Mouse (Mus musculus) midbrain, embryonic 13.5 days (tissue): Measurements from ENCODE around the gene Rbfox3. TPM values are rescaled to one million over a fixed set of nuclear protein-coding genes. Genes with fewer than 3 reads are reported as not detected.
"Not testable (repeated sequence)": the region's sequence is repeated elsewhere in the genome, so short reads cannot be mapped to it uniquely, and the experiment has no call there.

Source experiments
- ATAC-seq: fragments of 200-750 bp; cut with Nextera tagmentation; 2 replicates; pipeline ENCODE4 v1.8.0; 2017; ENCODE audit warnings: mild to moderate bottlenecking, moderate TSS enrichment, moderate library complexity
- H3K27ac ChIP-seq: fragments of 300-500 bp; sonication (generic); 2 replicates; pipeline ENCODE4 v1.5.1; 2015; ENCODE audit warnings: inconsistent platforms, mild to moderate bottlenecking, moderate library complexity
- H3K27me3 ChIP-seq: fragments of 300-500 bp; sonication (generic); 2 replicates; pipeline ENCODE4 v1.6.1; 2015; ENCODE audit warnings: mild to moderate bottlenecking, inconsistent platforms
- H3K36me3 ChIP-seq: fragments of 300-500 bp; sonication (generic); 2 replicates; pipeline ENCODE4 v1.6.1; 2015; ENCODE audit warnings: mild to moderate bottlenecking, inconsistent platforms
- H3K4me1 ChIP-seq: fragments of 300-500 bp; sonication (generic); replicated peaks from 2 replicates; pipeline ENCODE4 v1.6.1; 2015; ENCODE audit warnings: inconsistent platforms
- H3K4me2 ChIP-seq: fragments of 300-500 bp; sonication (generic); replicated peaks from 2 replicates; pipeline ENCODE4 v1.6.1; 2015; ENCODE audit warnings: moderate library complexity, mild to moderate bottlenecking, inconsistent platforms
- H3K4me3 ChIP-seq: fragments of 300-500 bp; sonication (generic); replicated peaks from 2 replicates; pipeline ENCODE4 v1.5.1; 2015; ENCODE audit warnings: mild to moderate bottlenecking, inconsistent platforms
- H3K9ac ChIP-seq: fragments of 300-500 bp; sonication (generic); replicated peaks from 2 replicates; pipeline ENCODE4 v1.6.1; 2015; ENCODE audit warnings: mild to moderate bottlenecking, inconsistent platforms
- H3K9me3 ChIP-seq: fragments of 300-500 bp; sonication (generic); 2 replicates; pipeline ENCODE4 v1.6.1; 2016; ENCODE audit warnings: mild to moderate bottlenecking, inconsistent platforms
- WGBS: fragments of 180-500 bp; shearing (Covaris S2); methylation state at CpG from one replicate; pipeline ENCODE4 v1.1.7; 2015; 5-methylcytosine and 5-hydroxymethylcytosine counted together
- polyA plus RNA-seq: library from polyadenylated mRNA; unstranded; fragments of >200 nt; fragmentation: Nextera tagmentation; extraction: Ambion mirVana; gene quantifications from 2 replicates; pipeline ENCODE4 v1.2.1, GENCODE M21; 2015

The Rbfox3 gene
- polyA plus RNA-seq, 1 experiment from 2014 or later, result 29.9 TPM

DNA sequence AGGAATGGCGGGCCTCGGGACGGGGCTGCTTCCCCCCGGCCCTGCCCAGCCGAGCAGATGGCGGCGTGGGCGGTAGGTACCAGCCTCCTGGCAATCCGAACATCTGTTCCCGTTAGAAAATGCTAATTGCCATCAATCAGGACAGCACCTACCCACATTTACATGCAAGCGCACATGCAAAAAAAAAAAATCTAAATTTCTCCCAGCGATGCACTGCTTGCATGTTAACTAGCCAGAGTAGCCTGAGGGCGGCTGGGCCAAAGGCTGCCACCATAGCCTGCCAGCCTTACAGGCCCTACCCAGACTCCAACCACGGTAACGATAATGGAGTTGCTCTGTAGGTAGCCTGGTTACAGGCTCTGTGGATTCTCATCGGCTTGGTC lies 117.8 kb downstream of the Rbfox3 start:
- no peaks in the 10 kb centered on the region for H3K36me3 ChIP-seq
- peak overlapping the region; percentile 48; the same call in 1 of the 2 replicates for H3K9ac ChIP-seq
- peaks cover 54% of the 10 kb centered on the region for H3K4me1 ChIP-seq
- 27% methylated on average over 16 of the region's 16 CpGs for WGBS
- H3K4me2 ChIP-seq, result 0 out of 2 replicates have a peak overlapping the region, but pooled peaks have one; percentile 5
- no peaks in the 10 kb centered on the region for H3K9me3 ChIP-seq
- H3K4me3 ChIP-seq, result no peak overlapping the region
- ATAC-seq, result peak; percentile 84
- H3K27ac ChIP-seq, result peak overlapping the region; percentile 98
- no peaks in the 10 kb centered on the region for H3K27me3 ChIP-seq

DNA sequence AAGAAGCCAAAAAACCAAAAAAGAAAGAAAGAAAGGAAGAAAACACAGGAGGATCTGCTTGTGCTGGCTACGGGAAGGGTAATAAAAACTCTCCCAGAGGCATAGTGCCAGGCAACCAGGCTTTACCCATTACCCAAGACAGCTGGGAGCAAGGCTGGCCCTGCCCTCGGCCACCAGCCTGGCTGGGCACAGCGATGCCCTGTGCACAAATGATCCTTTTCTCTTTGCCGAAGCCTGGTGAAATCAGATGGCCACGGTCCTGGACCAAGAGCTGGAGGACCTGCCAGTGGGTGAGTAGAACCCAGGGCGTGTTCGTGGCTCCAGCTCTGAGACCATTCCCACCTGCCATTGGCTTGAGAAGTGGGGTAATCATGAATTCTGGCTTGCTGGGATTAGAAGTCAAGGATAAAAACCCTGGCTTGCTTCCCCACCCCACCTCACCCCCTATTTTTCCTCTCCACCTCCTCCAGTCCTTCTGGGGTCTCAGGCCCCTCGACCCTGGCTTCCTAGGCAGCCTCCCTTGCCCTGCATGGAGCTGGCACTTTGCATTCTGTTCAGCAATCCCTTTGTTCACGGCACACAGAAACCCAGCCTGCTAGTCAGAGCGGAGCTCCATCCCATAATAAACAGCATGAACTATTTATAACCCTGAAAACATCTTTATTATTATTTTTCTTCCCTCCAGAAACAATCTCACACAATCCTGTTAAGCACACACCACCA lies 118.3 kb downstream of the Rbfox3 start:
- H3K27me3 ChIP-seq, result no peaks in the 10 kb centered on the region
- peak; percentile 78 for ATAC-seq
- 44% methylated on average over 10 of the region's 10 CpGs for WGBS
- H3K27ac ChIP-seq, result peak overlapping the region; percentile 98
- H3K9me3 ChIP-seq, result 0 out of 2 replicates have a peak, but pooled peaks cover under 1% of the 10 kb centered on the region
- H3K4me3 ChIP-seq, result no peak overlapping the region
- no peaks in the 10 kb centered on the region for H3K36me3 ChIP-seq
- 0 out of 2 replicates have a peak overlapping the region, but pooled peaks have one; percentile 5 for H3K4me2 ChIP-seq
- peaks cover 54% of the 10 kb centered on the region for H3K4me1 ChIP-seq
- H3K9ac ChIP-seq, result peak overlapping the region; percentile 48

DNA sequence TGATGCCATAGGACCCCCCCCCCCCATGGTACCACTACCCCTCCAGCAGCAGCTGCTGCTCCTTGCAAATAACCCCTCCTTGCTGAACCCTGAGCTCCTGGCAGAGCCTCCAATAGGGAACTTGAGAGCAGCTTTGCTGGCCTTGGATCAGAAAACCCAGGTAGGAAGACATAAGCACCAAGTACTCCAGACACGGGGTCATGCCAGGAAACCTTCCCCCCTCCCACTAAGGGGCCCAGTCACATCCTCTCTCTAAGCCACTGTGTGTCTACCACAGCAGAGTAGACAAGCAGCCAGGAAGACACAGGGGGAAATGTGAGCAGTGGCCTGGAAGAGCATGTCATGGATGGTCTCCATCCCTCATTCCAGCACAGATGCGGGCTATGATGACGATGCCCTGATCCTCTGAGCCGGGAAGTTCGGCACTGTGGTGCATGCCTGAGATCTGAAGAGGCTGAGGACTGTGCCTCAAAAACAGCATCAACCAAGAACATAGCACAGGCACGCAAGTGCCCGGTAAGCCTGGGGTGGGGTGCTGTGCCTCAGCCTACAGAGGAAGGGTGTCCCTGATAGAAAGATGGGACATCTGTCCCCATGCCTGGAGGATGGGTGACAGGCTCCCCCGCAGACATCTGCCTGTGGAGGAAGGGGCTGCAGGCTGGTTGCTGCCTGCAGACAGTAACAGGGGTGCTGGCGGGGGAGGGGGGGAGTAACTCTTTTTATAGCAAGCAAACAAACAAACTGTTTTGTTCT lies 119.1 kb downstream of the Rbfox3 start:
- Histone ChIP-seq H3K9me3 (0 out of 2 replicates have a peak, but pooled peaks cover 6% of the 10 kb centered on the region), H3K27me3 (no peaks in the 10 kb centered on the region), H3K36me3 (no peaks in the 10 kb centered on the region), H3K4me3 (no peak overlapping the region), H3K9ac (0 out of 2 replicates have a peak overlapping the region, but pooled peaks have one; percentile 48), H3K4me1 (peaks cover 54% of the 10 kb centered on the region), H3K4me2 (no peak overlapping the region), H3K27ac (peak overlapping the region; percentile 98)
- ATAC-seq, result no peak
- WGBS, result 82% methylated on average over 9 of the region's 9 CpGs

DNA sequence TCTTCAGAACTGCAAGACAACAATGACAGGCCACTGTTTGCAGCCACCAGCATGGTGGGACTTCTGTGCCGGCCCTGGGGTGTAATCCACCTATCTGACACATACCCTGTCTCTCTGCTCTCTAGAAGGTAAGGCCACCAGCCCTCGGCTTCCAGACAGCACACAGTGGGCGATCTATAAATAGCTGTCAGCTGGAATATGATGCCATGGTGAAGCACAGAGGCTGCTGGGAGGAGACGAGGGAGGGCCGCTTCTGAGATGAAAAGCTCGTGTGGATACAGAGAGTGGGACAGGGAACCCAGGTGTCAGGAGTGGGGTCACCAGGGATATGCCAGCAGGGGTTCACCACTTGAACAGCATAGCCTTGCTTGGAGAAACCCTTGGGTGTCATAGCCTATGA lies 120.0 kb downstream of the Rbfox3 start:
- peaks cover 54% of the 10 kb centered on the region for H3K4me1 ChIP-seq
- H3K9ac ChIP-seq, result no peak overlapping the region
- peak overlapping the region; percentile 98 for H3K27ac ChIP-seq
- ATAC-seq, result no peak
- WGBS, result 77% methylated on average over 6 of the region's 6 CpGs
- H3K9me3 ChIP-seq, result 0 out of 2 replicates have a peak, but pooled peaks cover 6% of the 10 kb centered on the region
- no peak overlapping the region for H3K4me2 ChIP-seq
- no peaks in the 10 kb centered on the region for H3K36me3 ChIP-seq
- no peaks in the 10 kb centered on the region for H3K27me3 ChIP-seq
- no peak overlapping the region for H3K4me3 ChIP-seq

DNA sequence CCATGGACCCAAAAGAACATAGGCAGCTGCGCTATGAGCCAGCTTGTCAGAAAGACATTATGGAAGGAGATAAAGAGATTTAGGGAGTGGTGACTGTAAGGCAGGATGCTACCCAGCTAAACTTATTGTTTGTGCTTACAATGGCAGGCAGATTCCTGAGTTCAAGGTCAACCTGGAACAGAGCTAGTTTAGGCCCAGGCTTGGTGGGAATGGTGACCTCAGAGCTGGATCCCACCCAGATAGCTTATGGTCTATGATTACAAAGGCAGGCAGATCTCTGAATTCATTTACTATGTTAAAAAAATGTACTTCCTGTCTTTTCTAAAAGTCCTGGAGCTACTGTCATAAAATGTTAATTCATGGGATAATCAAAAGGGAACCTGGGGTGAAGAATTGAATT lies 123.3 kb downstream of the Rbfox3 start:
- 0 out of 2 replicates have a peak, but pooled peaks cover 6% of the 10 kb centered on the region for H3K9me3 ChIP-seq
- H3K36me3 ChIP-seq, result no peaks in the 10 kb centered on the region
- H3K4me3 ChIP-seq, result no peak overlapping the region
- H3K27me3 ChIP-seq, result no peaks in the 10 kb centered on the region
- no peak overlapping the region for H3K9ac ChIP-seq
- WGBS, result 96% methylated on average over 1 of the region's 1 CpGs
- H3K27ac ChIP-seq, result no peak overlapping the region
- no peak for ATAC-seq
- H3K4me1 ChIP-seq, result peaks cover 27% of the 10 kb centered on the region
- H3K4me2 ChIP-seq, result no peak overlapping the region

- no peak overlapping the region for H3K4me2 ChIP-seq
- H3K4me3 ChIP-seq, result no peak overlapping the region
- H3K27ac ChIP-seq, result no peak overlapping the region
- no peak overlapping the region for H3K9ac ChIP-seq
- no peak for ATAC-seq
- 87% methylated on average over 5 of the region's 5 CpGs for WGBS
- H3K4me1 ChIP-seq, result peaks cover 27% of the 10 kb centered on the region
- H3K9me3 ChIP-seq, result 0 out of 2 replicates have a peak, but pooled peaks cover under 1% of the 10 kb centered on the region
- H3K36me3 ChIP-seq, result no peaks in the 10 kb centered on the region
- H3K27me3 ChIP-seq, result no peaks in the 10 kb centered on the region
Observed at GRCm38 (mm10) chr11:118782677-118783076, 128.7 kb downstream of the Rbfox3 start.

DNA sequence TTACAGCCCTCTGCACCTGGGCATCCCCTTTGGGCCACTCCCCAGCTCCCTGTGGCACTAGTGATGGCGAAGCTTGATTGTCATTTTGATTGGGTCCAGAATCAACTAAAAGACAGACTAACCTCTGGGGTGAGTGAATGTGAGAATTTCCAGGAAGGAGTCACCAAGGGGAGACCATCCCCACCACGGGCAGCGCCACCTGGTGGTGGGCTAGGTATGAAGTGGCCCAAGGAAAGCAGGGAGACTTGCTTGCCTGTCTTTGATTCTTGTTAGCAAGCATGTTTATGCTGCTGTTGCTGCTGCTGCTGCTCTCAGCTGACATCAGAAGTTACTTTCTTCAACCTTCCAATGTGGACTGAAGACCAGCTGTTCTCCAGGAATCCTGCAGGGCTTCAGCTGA lies 135.6 kb downstream of the Rbfox3 start:
- H3K27me3 ChIP-seq, result no peaks in the 10 kb centered on the region
- H3K4me1 ChIP-seq, result peaks cover 63% of the 10 kb centered on the region
- peak overlapping the region; percentile 72; the same call in 1 of the 2 replicates for H3K27ac ChIP-seq
- no peak overlapping the region for H3K4me3 ChIP-seq
- H3K36me3 ChIP-seq, result no peaks in the 10 kb centered on the region
- ATAC-seq, result no peak
- no peaks in the 10 kb centered on the region for H3K9me3 ChIP-seq
- H3K4me2 ChIP-seq, result no peak overlapping the region
- H3K9ac ChIP-seq, result no peak overlapping the region
- 20% methylated on average over 3 of the region's 3 CpGs for WGBS

DNA sequence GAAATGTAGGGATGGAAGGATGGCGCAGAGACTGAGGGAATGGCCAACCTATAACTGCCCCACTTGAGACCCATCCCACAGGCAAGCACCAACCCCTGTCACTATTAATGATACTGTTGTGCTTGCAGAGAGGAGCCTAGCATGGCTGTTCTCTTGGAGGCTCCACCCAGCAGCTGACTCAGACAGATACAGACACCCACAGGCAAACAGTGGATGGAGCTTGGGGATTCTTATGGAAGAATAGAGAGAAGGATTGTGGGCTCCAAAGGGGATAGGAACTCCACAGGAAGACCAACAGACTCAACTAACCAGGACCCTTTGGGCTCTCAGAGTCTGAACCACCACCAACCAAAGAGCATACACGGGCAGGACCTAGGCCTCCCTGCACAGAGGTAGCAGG lies 136.6 kb downstream of the Rbfox3 start:
- H3K9me3 ChIP-seq, H3K27ac ChIP-seq, H3K4me2 ChIP-seq, H3K27me3 ChIP-seq, ATAC-seq, H3K4me3 ChIP-seq, H3K9ac ChIP-seq, H3K36me3 ChIP-seq: not testable (repeated sequence)
- peaks cover 64% of the 10 kb centered on the region for H3K4me1 ChIP-seq
- WGBS, result 87% methylated on average over 2 of the region's 2 CpGs

GRCm38 (mm10) chr11:118773076-118773583 lies 138.3 kb downstream of the Rbfox3 start:
- H3K4me1 ChIP-seq, result peaks cover 72% of the 10 kb centered on the region
- ATAC-seq, result no peak
- peak overlapping the region; percentile 63 for H3K27ac ChIP-seq
- H3K36me3 ChIP-seq, result no peaks in the 10 kb centered on the region
- H3K27me3 ChIP-seq, result no peaks in the 10 kb centered on the region
- 64% methylated on average over 12 of the region's 12 CpGs for WGBS
- H3K4me3 ChIP-seq, result no peak overlapping the region
- H3K9me3 ChIP-seq, result no peaks in the 10 kb centered on the region
- H3K4me2 ChIP-seq, result no peak overlapping the region
- no peak overlapping the region; the same call in 1 of the 2 replicates for H3K9ac ChIP-seq

- Histone ChIP-seq H3K36me3 (no peaks in the 10 kb centered on the region), H3K4me1 (peaks cover 68% of the 10 kb centered on the region), H3K27ac (peak overlapping the region; percentile 63), H3K27me3 (no peaks in the 10 kb centered on the region), H3K9ac (no peak overlapping the region), H3K4me2 (no peak overlapping the region), H3K4me3 (no peak overlapping the region), H3K9me3 (no peaks in the 10 kb centered on the region)
- no peak for ATAC-seq
- WGBS, result 91% methylated on average over 4 of the region's 4 CpGs
Observed at GRCm38 (mm10) chr11:118771358-118771757, 140.0 kb downstream of the Rbfox3 start.

DNA sequence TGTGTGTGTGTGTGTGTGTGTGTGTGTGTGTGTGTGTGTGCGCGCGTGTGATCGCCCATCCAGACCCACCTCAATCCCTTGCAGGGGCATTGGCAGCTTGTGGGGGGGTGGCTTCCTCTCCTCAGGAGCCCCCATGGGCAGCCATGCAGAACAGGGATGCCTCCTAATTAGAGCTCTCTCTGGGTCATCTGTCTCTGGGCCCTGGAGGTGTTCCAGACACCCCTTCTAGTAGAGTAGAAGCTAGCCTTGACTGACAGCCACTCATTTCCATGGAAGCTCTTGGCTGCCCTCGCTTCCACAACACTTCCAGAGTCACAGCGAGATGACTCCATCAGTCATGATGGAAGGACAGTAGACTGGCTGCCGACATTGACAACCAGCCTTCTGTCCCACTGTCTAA lies 140.6 kb downstream of the Rbfox3 start:
- H3K27ac ChIP-seq, result no peak overlapping the region
- ATAC-seq, result no peak
- H3K27me3 ChIP-seq, result no peaks in the 10 kb centered on the region
- no peak overlapping the region for H3K4me3 ChIP-seq
- no peaks in the 10 kb centered on the region for H3K9me3 ChIP-seq
- H3K9ac ChIP-seq, result no peak overlapping the region
- peaks cover 63% of the 10 kb centered on the region for H3K4me1 ChIP-seq
- 86% methylated on average over 3 of the region's 7 CpGs for whole genome bisulfite sequencing
- no peaks in the 10 kb centered on the region for H3K36me3 ChIP-seq
- no peak overlapping the region for H3K4me2 ChIP-seq

- Histone ChIP-seq H3K27ac (0 out of 2 replicates have a peak overlapping the region, but pooled peaks have one; percentile 40), H3K27me3 (no peaks in the 10 kb centered on the region), H3K36me3 (no peaks in the 10 kb centered on the region), H3K9me3 (no peaks in the 10 kb centered on the region), H3K9ac (no peak overlapping the region), H3K4me2 (no peak overlapping the region), H3K4me1 (peaks cover 59% of the 10 kb centered on the region), H3K4me3 (no peak overlapping the region)
- ATAC-seq, result no peak
- WGBS, result 73% methylated on average over 2 of the region's 2 CpGs
Observed at GRCm38 (mm10) chr11:118769542-118769941, 141.9 kb downstream of the Rbfox3 start.
